Mouse (Mus musculus): ENCODE results near the gene Magi3.

- TF ChIP-seq CTCF (IDR thresholded peaks at IDR 0.05; ENCODE audit: borderline replicate concordance, control insufficient read depth, extremely low read depth, insufficient read depth, low read length, poor library complexity) (no peak), POLR2A (IDR thresholded peaks at IDR 0.05; ENCODE audit: control insufficient read depth, extremely low read depth, insufficient read depth, low read length, poor library complexity) (no peak)
Measured at GRCm38 (mm10) chr3:104007479-104007878, 212.7 kb downstream of the Magi3 start.

Data from thymus, adult 2 months (tissue).